Mouse (Mus musculus): ENCODE results near the gene Cacna1s. TPM values are rescaled to one million over a fixed set of nuclear protein-coding genes. Genes with fewer than 3 reads are reported as not detected.

Cacna1s gene
- polyA plus RNA-seq, 1 experiment from 2014 or later: 0.17 TPM

- Histone ChIP-seq H3K27ac (replicated peaks; ENCODE audit: low read depth, low read length) (peak overlapping the region; percentile 78), H3K27me3 (ENCODE audit: control insufficient read depth, insufficient read depth, low read length) (no peaks in the 10 kb centered on the region), H3K4me3 (ENCODE audit: low read depth, low read length) (no peak overlapping the region), H3K36me3 (ENCODE audit: control insufficient read depth, insufficient read depth, low read length) (no peaks in the 10 kb centered on the region), H3K9me3 (ENCODE audit: control insufficient read depth, low read length) (no peaks in the 10 kb centered on the region), H3K4me2 (ENCODE audit: low read depth, severe bottlenecking) (peak overlapping the region; percentile 24; the same call in 1 of the 2 replicates), H3K9ac (ENCODE audit: low read length) (no peak overlapping the region), H3K4me1 (ENCODE audit: control insufficient read depth, insufficient read depth, low read length) (peaks cover 65% of the 10 kb centered on the region)
- ATAC-seq (ENCODE audit: insufficient number of reproducible peaks, low FRiP score, low TSS enrichment, low read depth) (no peak), DNase-seq (ENCODE audit: low spot score) (peak; percentile 23)
- 28% methylated on average over 10 of the region's 10 CpGs for WGBS
These were observed 85.8 kb downstream of the Cacna1s start for GRCm38 (mm10) chr1:136138191-136138830.

GRCm38 (mm10) chr1:136139990-136140640 is 87.6 kb downstream of the Cacna1s start:
- Histone ChIP-seq H3K4me1 (ENCODE audit: control insufficient read depth, insufficient read depth, low read length) (peaks cover 50% of the 10 kb centered on the region), H3K9ac (ENCODE audit: low read length) (peak overlapping the region; percentile 83), H3K27me3 (ENCODE audit: control insufficient read depth, insufficient read depth, low read length) (no peaks in the 10 kb centered on the region), H3K4me2 (ENCODE audit: low read depth, severe bottlenecking) (peak overlapping the region; percentile 79), H3K9me3 (ENCODE audit: control insufficient read depth, low read length) (no peaks in the 10 kb centered on the region), H3K4me3 (ENCODE audit: low read depth, low read length) (peak overlapping the region; percentile 50), H3K27ac (replicated peaks; ENCODE audit: low read depth, low read length) (peak overlapping the region; percentile 68), H3K36me3 (ENCODE audit: control insufficient read depth, insufficient read depth, low read length) (no peaks in the 10 kb centered on the region; the same call in 1 of the 2 replicates)
- 1% methylated on average over 32 of the region's 32 CpGs for WGBS
- DNase-seq (ENCODE audit: low spot score) (peak; percentile 85), ATAC-seq (ENCODE audit: insufficient number of reproducible peaks, low FRiP score, low TSS enrichment, low read depth) (peak; percentile 38)

DNA sequence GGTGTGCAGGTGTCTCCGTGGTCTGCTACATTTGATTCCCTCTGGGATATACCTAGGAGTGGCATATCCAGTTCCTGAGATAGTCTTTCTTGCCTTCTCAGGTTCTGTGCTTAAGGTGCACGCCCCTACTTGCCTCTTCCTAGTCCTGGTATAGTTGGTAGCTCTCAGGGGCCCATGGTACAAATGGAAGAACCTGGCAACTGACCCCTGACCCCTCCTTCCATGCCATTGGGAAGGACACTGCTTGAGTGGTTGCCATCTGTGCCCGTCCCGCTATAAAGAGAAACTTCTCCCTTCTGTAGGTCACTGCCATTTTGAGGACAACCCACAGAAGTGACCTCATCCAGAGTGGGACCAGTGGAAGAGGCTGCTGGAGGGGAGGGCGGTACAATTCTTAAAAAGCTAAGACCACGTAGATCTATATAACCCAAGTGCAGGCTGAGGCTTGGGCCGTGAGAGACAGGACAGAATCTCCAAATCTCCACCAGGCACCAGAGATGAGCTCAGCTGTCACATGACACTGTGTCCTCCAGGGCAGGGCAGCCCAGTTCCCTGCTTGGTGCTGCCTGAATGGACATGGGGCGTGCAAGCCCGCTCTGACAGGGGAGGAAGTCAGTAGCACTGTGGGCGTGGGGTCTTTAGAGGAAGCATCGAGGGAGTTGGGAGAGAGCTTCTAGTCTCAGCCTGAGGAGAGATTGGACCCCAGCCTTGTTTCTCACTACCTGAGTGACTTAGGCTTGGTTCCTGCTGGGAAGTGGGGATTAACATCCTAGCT is 88.8 kb downstream of the Cacna1s start:
- Histone ChIP-seq H3K9me3 (ENCODE audit: control insufficient read depth, low read length) (no peaks in the 10 kb centered on the region), H3K4me1 (ENCODE audit: control insufficient read depth, insufficient read depth, low read length) (peaks cover 38% of the 10 kb centered on the region), H3K9ac (ENCODE audit: low read length) (no peak overlapping the region), H3K27ac (replicated peaks; ENCODE audit: low read depth, low read length) (no peak overlapping the region), H3K4me3 (ENCODE audit: low read depth, low read length) (no peak overlapping the region), H3K27me3 (ENCODE audit: control insufficient read depth, insufficient read depth, low read length) (no peaks in the 10 kb centered on the region), H3K4me2 (ENCODE audit: low read depth, severe bottlenecking) (no peak overlapping the region), H3K36me3 (ENCODE audit: control insufficient read depth, insufficient read depth, low read length) (no peaks in the 10 kb centered on the region; the same call in 1 of the 2 replicates)
- 91% methylated on average over 11 of the region's 11 CpGs for WGBS
- no peak for ATAC-seq (ENCODE audit: insufficient number of reproducible peaks, low FRiP score, low TSS enrichment, low read depth)
- DNase-seq (ENCODE audit: low spot score): no peak

DNA sequence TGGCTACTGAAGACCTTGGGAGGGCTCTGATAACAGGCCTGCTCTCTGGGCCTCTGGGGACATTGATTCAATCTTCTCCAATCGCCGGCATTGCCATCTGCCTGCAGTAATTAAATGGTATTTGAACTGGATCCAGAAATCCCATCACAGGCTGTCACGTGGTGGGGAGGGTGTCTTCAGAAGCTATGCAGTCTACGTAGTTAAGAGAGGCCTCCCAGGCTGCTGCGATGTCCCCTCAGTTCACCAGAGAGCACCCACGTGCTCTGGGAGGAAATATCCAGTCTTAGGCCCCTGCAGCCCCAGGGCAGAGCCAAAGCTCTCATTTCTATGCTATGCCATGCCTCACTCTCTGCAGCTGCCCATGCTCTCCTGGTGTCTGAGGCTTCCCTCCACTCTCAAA is 89.8 kb downstream of the Cacna1s start:
- Histone ChIP-seq H3K4me3 (ENCODE audit: low read depth, low read length) (no peak overlapping the region), H3K36me3 (ENCODE audit: control insufficient read depth, insufficient read depth, low read length) (no peaks in the 10 kb centered on the region; the same call in 1 of the 2 replicates), H3K9me3 (ENCODE audit: control insufficient read depth, low read length) (no peaks in the 10 kb centered on the region), H3K27me3 (ENCODE audit: control insufficient read depth, insufficient read depth, low read length) (no peaks in the 10 kb centered on the region), H3K4me2 (ENCODE audit: low read depth, severe bottlenecking) (no peak overlapping the region), H3K27ac (replicated peaks; ENCODE audit: low read depth, low read length) (no peak overlapping the region), H3K9ac (ENCODE audit: low read length) (no peak overlapping the region), H3K4me1 (ENCODE audit: control insufficient read depth, insufficient read depth, low read length) (peaks cover 28% of the 10 kb centered on the region)
- ATAC-seq (ENCODE audit: insufficient number of reproducible peaks, low FRiP score, low TSS enrichment, low read depth): no peak
- no peak for DNase-seq (ENCODE audit: low spot score)
- whole genome bisulfite sequencing: 72% methylated on average over 6 of the region's 6 CpGs

GRCm38 (mm10) chr1:136143514-136143913 is 91.0 kb downstream of the Cacna1s start:
- no peaks in the 10 kb centered on the region for H3K27me3 ChIP-seq (ENCODE audit: control insufficient read depth, insufficient read depth, low read length)
- no peak overlapping the region for H3K9ac ChIP-seq (ENCODE audit: low read length)
- peaks cover 4% of the 10 kb centered on the region for H3K36me3 ChIP-seq (ENCODE audit: control insufficient read depth, insufficient read depth, low read length)
- 90% methylated on average over 10 of the region's 10 CpGs for WGBS
- ATAC-seq (ENCODE audit: insufficient number of reproducible peaks, low FRiP score, low TSS enrichment, low read depth): no peak
- H3K4me1 ChIP-seq (ENCODE audit: control insufficient read depth, insufficient read depth, low read length): peaks cover 17% of the 10 kb centered on the region
- DNase-seq (ENCODE audit: low spot score): no peak
- H3K9me3 ChIP-seq (ENCODE audit: control insufficient read depth, low read length): no peaks in the 10 kb centered on the region
- no peak overlapping the region for H3K4me3 ChIP-seq (ENCODE audit: low read depth, low read length)
- H3K4me2 ChIP-seq (ENCODE audit: low read depth, severe bottlenecking): no peak overlapping the region
- H3K27ac ChIP-seq (replicated peaks; ENCODE audit: low read depth, low read length): no peak overlapping the region

GRCm38 (mm10) chr1:136149702-136150101 is 97.2 kb downstream of the Cacna1s start:
- Histone ChIP-seq H3K27me3 (ENCODE audit: control insufficient read depth, insufficient read depth, low read length) (no peaks in the 10 kb centered on the region), H3K9me3 (ENCODE audit: control insufficient read depth, low read length) (no peaks in the 10 kb centered on the region), H3K4me1 (ENCODE audit: control insufficient read depth, insufficient read depth, low read length) (no peaks in the 10 kb centered on the region), H3K4me3 (ENCODE audit: low read depth, low read length) (no peak overlapping the region), H3K36me3 (ENCODE audit: control insufficient read depth, insufficient read depth, low read length) (peaks cover 17% of the 10 kb centered on the region), H3K9ac (ENCODE audit: low read length) (no peak overlapping the region), H3K4me2 (ENCODE audit: low read depth, severe bottlenecking) (no peak overlapping the region), H3K27ac (replicated peaks; ENCODE audit: low read depth, low read length) (no peak overlapping the region)
- ATAC-seq (ENCODE audit: insufficient number of reproducible peaks, low FRiP score, low TSS enrichment, low read depth): no peak
- WGBS: 84% methylated on average over 9 of the region's 9 CpGs
- no peak for DNase-seq (ENCODE audit: low spot score)

DNA sequence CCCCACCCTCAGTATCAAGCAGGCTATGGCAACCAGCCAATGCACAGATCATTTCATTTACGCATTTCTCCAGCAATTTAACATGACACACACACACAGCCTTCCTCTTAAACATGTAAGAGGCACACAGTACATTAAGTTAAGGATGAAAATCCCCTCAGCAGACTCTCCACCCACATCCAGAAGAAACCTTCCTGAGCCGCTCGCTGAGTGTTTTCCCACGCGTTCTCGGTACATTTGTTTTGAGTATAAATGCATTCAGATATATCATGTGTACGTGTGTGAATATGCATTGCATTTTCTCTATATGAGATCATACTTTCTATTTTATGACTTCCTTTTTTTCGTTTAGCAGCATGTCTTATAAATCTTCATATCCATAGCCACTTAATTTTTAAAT is 98.8 kb downstream of the Cacna1s start:
- H3K9ac ChIP-seq (ENCODE audit: low read length): no peak overlapping the region
- no peaks in the 10 kb centered on the region for H3K27me3 ChIP-seq (ENCODE audit: control insufficient read depth, insufficient read depth, low read length)
- H3K9me3 ChIP-seq (ENCODE audit: control insufficient read depth, low read length): no peaks in the 10 kb centered on the region
- DNase-seq (ENCODE audit: low spot score) (no peak), ATAC-seq (ENCODE audit: insufficient number of reproducible peaks, low FRiP score, low TSS enrichment, low read depth) (no peak)
- H3K4me1 ChIP-seq (ENCODE audit: control insufficient read depth, insufficient read depth, low read length): no peaks in the 10 kb centered on the region
- 90% methylated on average over 8 of the region's 8 CpGs for WGBS
- H3K27ac ChIP-seq (replicated peaks; ENCODE audit: low read depth, low read length): no peak overlapping the region
- H3K36me3 ChIP-seq (ENCODE audit: control insufficient read depth, insufficient read depth, low read length): peaks cover 18% of the 10 kb centered on the region
- H3K4me2 ChIP-seq (ENCODE audit: low read depth, severe bottlenecking): no peak overlapping the region
- H3K4me3 ChIP-seq (ENCODE audit: low read depth, low read length): no peak overlapping the region

DNA sequence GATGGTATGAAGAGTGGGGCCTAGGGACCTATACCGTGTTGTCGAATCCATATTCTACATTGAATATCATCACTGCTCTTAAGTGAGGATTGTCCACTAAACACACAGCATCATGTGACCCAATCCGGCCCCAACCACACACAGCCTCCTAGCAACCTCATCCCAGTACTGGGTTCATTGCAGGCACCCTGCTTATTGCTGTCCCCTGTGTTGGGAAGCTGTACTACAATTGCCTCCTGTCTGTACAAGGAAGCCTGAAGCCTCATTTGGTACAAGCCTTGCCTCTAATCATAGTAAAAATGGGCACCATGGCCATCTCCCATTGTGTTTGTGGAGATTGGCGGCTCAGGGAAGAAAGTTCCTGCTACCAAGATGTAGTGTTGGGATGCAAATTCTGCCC is 103.8 kb downstream of the Cacna1s start:
- Histone ChIP-seq H3K4me2 (ENCODE audit: low read depth, severe bottlenecking) (no peak overlapping the region), H3K36me3 (ENCODE audit: control insufficient read depth, insufficient read depth, low read length) (peaks cover 33% of the 10 kb centered on the region), H3K27ac (replicated peaks; ENCODE audit: low read depth, low read length) (no peak overlapping the region), H3K4me1 (ENCODE audit: control insufficient read depth, insufficient read depth, low read length) (no peaks in the 10 kb centered on the region), H3K27me3 (ENCODE audit: control insufficient read depth, insufficient read depth, low read length) (no peaks in the 10 kb centered on the region), H3K9ac (ENCODE audit: low read length) (no peak overlapping the region), H3K4me3 (ENCODE audit: low read depth, low read length) (no peak overlapping the region), H3K9me3 (ENCODE audit: control insufficient read depth, low read length) (no peaks in the 10 kb centered on the region)
- 91% methylated on average over 4 of the region's 4 CpGs for WGBS
- ATAC-seq (ENCODE audit: insufficient number of reproducible peaks, low FRiP score, low TSS enrichment, low read depth): no peak
- DNase-seq (ENCODE audit: low spot score): no peak

Measured in limb, embryonic 11.5 days (tissue).